Mouse (Mus musculus) CH12.LX (cell line): Measurements from ENCODE around the gene Rps11. TPM values are rescaled to one million over a fixed set of nuclear protein-coding genes. Genes with fewer than 3 reads are reported as not detected.

Experiments used
- DNase-seq: peaks from one replicate; pipeline ENCODE4 v3.0.0-alpha.2; 2013; ENCODE audit errors: extremely low read depth
- H3K27ac ChIP-seq: 2 replicates; pipeline ENCODE4 v1.5.1; 2012; ENCODE audit warnings: low read depth, mild to moderate bottlenecking, control low read depth, moderate library complexity; ENCODE audit not compliant: insufficient read depth
- H3K27me3 ChIP-seq: replicated peaks from 2 replicates; pipeline ENCODE3; 2012; ENCODE audit warnings: inconsistent platforms
- H3K36me3 ChIP-seq, 2 experiments: replicated peaks in 1 of 2; 2 replicates each; pipeline versions ENCODE3 to v1.6.1; 2012; ENCODE audit warnings: inconsistent platforms in 1 of 2, low read length in 1 of 2, mild to moderate bottlenecking in 1 of 2, mixed read lengths in 1 of 2, moderate library complexity in 1 of 2; ENCODE audit not compliant: control insufficient read depth in 1 of 2, insufficient read depth in 1 of 2
- H3K4me1 ChIP-seq, 2 experiments: 2 replicates each; pipeline ENCODE4 v1.6.1; 2012; ENCODE audit warnings: inconsistent platforms in 1 of 2, moderate library complexity in 1 of 2; ENCODE audit not compliant: insufficient read depth in 2 of 2, control insufficient read depth in 1 of 2
- H3K4me2 ChIP-seq: 2 replicates; pipeline ENCODE4 v1.6.1; 2012; ENCODE audit warnings: low read depth, mild to moderate bottlenecking, control low read depth; ENCODE audit not compliant: poor library complexity, insufficient read depth, severe bottlenecking
- H3K4me3 ChIP-seq, 3 experiments: fragments of 150-350 bp in 1 of 3; sonication (generic) in 1 of 3; replicated peaks in 1 of 3; 2 replicates each; pipeline versions ENCODE3 to v1.5.1; 2011 to 2012; ENCODE audit warnings: low read depth in 2 of 3, low read length in 2 of 3, mild to moderate bottlenecking in 2 of 3, moderate library complexity in 2 of 3, control low read depth in 1 of 3, improper control_type of control experiment in 1 of 3, inconsistent platforms in 1 of 3, mixed read lengths in 1 of 3; ENCODE audit not compliant: poor library complexity in 1 of 3
- H3K79me2 ChIP-seq: replicated peaks from 2 replicates; pipeline ENCODE4 v1.6.1; 2012; ENCODE audit warnings: mild to moderate bottlenecking, moderate library complexity; ENCODE audit not compliant: control insufficient read depth, poor library complexity, insufficient read depth, severe bottlenecking; ENCODE audit errors: extremely low read depth
- H3K9ac ChIP-seq: 2 replicates; pipeline ENCODE4 v1.6.1; 2012; ENCODE audit warnings: low read depth, mild to moderate bottlenecking, control low read depth, moderate library complexity; ENCODE audit not compliant: insufficient read depth
- H3K9me3 ChIP-seq: replicated peaks from 2 replicates; pipeline ENCODE3; 2012; ENCODE audit warnings: low read length, inconsistent platforms, mixed read lengths
- BHLHE40 ChIP-seq: IDR thresholded peaks from 2 replicates; pipeline ENCODE4 v1.6.1; 2011; ENCODE audit warnings: mild to moderate bottlenecking, low read depth, low read length, improper control_type of control experiment
- CHD1 ChIP-seq: IDR thresholded peaks from 2 replicates; pipeline ENCODE4 v1.6.1; 2012; ENCODE audit warnings: low read depth, low read length, improper control_type of control experiment, inconsistent platforms
- CHD2 ChIP-seq: IDR thresholded peaks from 2 replicates; pipeline ENCODE4 v1.6.1; 2011; ENCODE audit warnings: low read length, improper control_type of control experiment
- ELF1 ChIP-seq: IDR thresholded peaks from 2 replicates; pipeline ENCODE4 v1.6.1; 2014; ENCODE audit warnings: low read depth, mild to moderate bottlenecking, inconsistent platforms, low read length, improper control_type of control experiment
- EP300 ChIP-seq: IDR thresholded peaks from 2 replicates; pipeline ENCODE4 v1.6.1; 2011; ENCODE audit warnings: low read length, improper control_type of control experiment
- ETS1 ChIP-seq: conservative IDR thresholded peaks from 2 replicates; pipeline ENCODE4 v1.6.1; 2012; ENCODE audit warnings: low read depth, mild to moderate bottlenecking, inconsistent platforms, low read length, improper control_type of control experiment, moderate library complexity
- GABPA ChIP-seq: IDR thresholded peaks from 2 replicates; pipeline ENCODE4 v1.6.1; 2012; ENCODE audit warnings: low read depth, low read length, improper control_type of control experiment, inconsistent platforms; ENCODE audit not compliant: insufficient replicate concordance
- IRF4 ChIP-seq: IDR thresholded peaks from 2 replicates; pipeline ENCODE4 v1.6.1; 2014; ENCODE audit warnings: low read depth, mild to moderate bottlenecking, inconsistent platforms, low read length, improper control_type of control experiment
- JUND ChIP-seq: conservative IDR thresholded peaks from 2 replicates; pipeline ENCODE4 v1.6.1; 2011; ENCODE audit warnings: low read depth, low read length, improper control_type of control experiment
- MAZ ChIP-seq: IDR thresholded peaks from 2 replicates; pipeline ENCODE4 v1.6.1; 2012; ENCODE audit warnings: low read depth, mild to moderate bottlenecking, inconsistent platforms, low read length, improper control_type of control experiment, moderate library complexity
- MXI1 ChIP-seq: IDR thresholded peaks from 2 replicates; pipeline ENCODE4 v1.6.1; 2011; ENCODE audit warnings: mild to moderate bottlenecking, low read depth, low read length, improper control_type of control experiment
- POLR2AphosphoS2 ChIP-seq: IDR thresholded peaks from 2 replicates; pipeline ENCODE4 v1.6.1; 2011; ENCODE audit warnings: low read depth, low read length, improper control_type of control experiment
- RAD21 ChIP-seq: IDR thresholded peaks from 2 replicates; pipeline ENCODE4 v1.6.1; 2011; ENCODE audit warnings: low read depth, mild to moderate bottlenecking, low read length, improper control_type of control experiment, moderate library complexity
- RCOR1 ChIP-seq: conservative IDR thresholded peaks from 2 replicates; pipeline ENCODE4 v1.6.1; 2012; ENCODE audit warnings: low read depth, mild to moderate bottlenecking, inconsistent platforms, low read length, improper control_type of control experiment
- SMC3 ChIP-seq: IDR thresholded peaks from 2 replicates; pipeline ENCODE4 v1.6.1; 2011; ENCODE audit warnings: low read depth, low read length, improper control_type of control experiment
- TCF12 ChIP-seq: IDR thresholded peaks from 2 replicates; pipeline ENCODE4 v1.6.1; 2014; ENCODE audit warnings: low read depth, mild to moderate bottlenecking, inconsistent platforms, low read length, improper control_type of control experiment
- USF2 ChIP-seq: conservative IDR thresholded peaks from 2 replicates; pipeline ENCODE4 v1.6.1; 2011; ENCODE audit warnings: low read depth, low read length, improper control_type of control experiment
- ZMIZ1 ChIP-seq: IDR thresholded peaks from 2 replicates; pipeline ENCODE4 v1.6.1; 2012; ENCODE audit warnings: low read depth, mild to moderate bottlenecking, inconsistent platforms, low read length, improper control_type of control experiment
- ZNF384 ChIP-seq: IDR thresholded peaks from 2 replicates; pipeline ENCODE4 v1.6.1; 2012; ENCODE audit warnings: low read depth, low read length, improper control_type of control experiment, inconsistent platforms
- dilution Hi-C: fragments of 300-500 bp; cut with MboI; formaldehyde crosslinking; loops from 2 replicates; pipeline ENCODE4 v1.14.3; 2020; ENCODE audit warnings: low sequenced_read_pairs; ENCODE audit not compliant: extremely low pct_unique_long_range_greater_than_20kb, extremely low pct_ligation_motif_present
- in situ Hi-C: fragments of 300-500 bp; cut with MboI; formaldehyde crosslinking; loops from 3 replicates; pipeline ENCODE4 v1.14.3; 2019; ENCODE audit warnings: low sequenced_read_pairs, low pct_ligation_motif_present, low pct_unique_long_range_greater_than_20kb, mixed read lengths
- polyA plus RNA-seq: library from polyadenylated mRNA; unstranded; fragments of >175 nt; gene quantifications from 2 replicates; pipeline ENCODE4 v1.2.1, GENCODE M21; 2012; ENCODE audit warnings: low read depth; ENCODE audit not compliant: insufficient read length
- total RNA-seq, 2 experiments: library from RNA; depleted of rRNA; stranded (reverse); fragments of 300-350 nt in 1 of 2; fragments of >200 nt in 1 of 2; gene quantifications; 2 replicates each; pipeline ENCODE4 v1.2.3; 2012 to 2014

Rps11 gene
- total and polyA plus RNA-seq, 3 experiments: 898 to 1,839 (median 1,699) TPM

GRCm38 (mm10) chr7:45147899-45148298 is 23.7 kb upstream of the Rps11 start:
- Histone ChIP-seq H3K36me3 (peaks cover 7 to 69% of the 10 kb centered on the region in 2 experiments), H3K27ac (no peak overlapping the region), H3K4me2 (no peak overlapping the region), H3K27me3 (no peaks in the 10 kb centered on the region), H3K4me1 (peaks cover 5 to 29% of the 10 kb centered on the region in 2 experiments), H3K9ac (no peak overlapping the region), H3K4me3 (no peak overlapping the region), H3K79me2 (no peaks in the 10 kb centered on the region), H3K9me3 (no peaks in the 10 kb centered on the region)
- in situ Hi-C loops (no loop called here), dilution Hi-C loops (no loop called here)
- no peak for DNase-seq
- TF ChIP-seq IRF4: no peak
- no peak for TF ChIP-seq ETS1
- TF ChIP-seq SMC3: no peak
- no peak for TF ChIP-seq MAZ
- TF ChIP-seq MXI1: no peak
- no peak for TF ChIP-seq TCF12
- no peak for TF ChIP-seq EP300
- TF ChIP-seq ZMIZ1: no peak
- TF ChIP-seq USF2: no peak
- no peak for TF ChIP-seq CHD1
- no peak for TF ChIP-seq RAD21
- TF ChIP-seq RCOR1: no peak
- TF ChIP-seq JUND: no peak
- no peak for TF ChIP-seq POLR2AphosphoS2
- no peak for TF ChIP-seq BHLHE40
- no peak for TF ChIP-seq CHD2
- TF ChIP-seq ZNF384: no peak

GRCm38 (mm10) chr7:45147267-45147666 is 23.0 kb upstream of the Rps11 start:
- no peak overlapping the region for H3K9ac ChIP-seq
- in situ Hi-C loops (no loop called here), dilution Hi-C loops (no loop called here)
- H3K27ac ChIP-seq: no peak overlapping the region
- DNase-seq: no peak
- H3K79me2 ChIP-seq: no peaks in the 10 kb centered on the region
- peaks cover 12 to 75% of the 10 kb centered on the region in 2 experiments for H3K36me3 ChIP-seq
- TF ChIP-seq GABPA (no peak), BHLHE40 (no peak), CHD2 (no peak), RAD21 (no peak), EP300 (no peak), ELF1 (no peak), SMC3 (no peak)
- no peak overlapping the region for H3K4me2 ChIP-seq
- H3K4me3 ChIP-seq: no peak overlapping the region
- no peaks in the 10 kb centered on the region for H3K27me3 ChIP-seq
- H3K4me1 ChIP-seq: peaks cover 5 to 29% of the 10 kb centered on the region in 2 experiments
- no peaks in the 10 kb centered on the region for H3K9me3 ChIP-seq
